9 mouse cellular contexts compared by ENCODE assay signal in genomic region chr10:86339649-86340379, GRCm38 (mm10). TPM values are rescaled to one million over a fixed set of nuclear protein-coding genes. Genes with fewer than 3 reads are reported as not detected.
A peak's percentile ranks its signal among the peaks of the same experiment; 100 is the strongest.
DNase-seq lines count a peak whose midpoint lies in the region; ATAC-seq and TF ChIP-seq lines count a peak whose summit lies in the region.
"Had no signal": no experiment of that assay in that cellular context is flagged by ENCODE, and none has a peak within 500 bp of the region (broad histone marks: within the 10 kb centered on the region; RNA-seq: fewer than 3 reads in every experiment).

No protein-coding gene starts in this region.

- H3K4me3 ChIP-seq in spleen, adult 2 months (ENCODE audit: extremely low read depth, insufficient read depth, insufficient read length), result no peak overlapping the region
- no peak overlapping the region for H3K4me3 ChIP-seq in embryonic fibroblast, embryonic 13.5 days (ENCODE audit: insufficient read depth, low read length)
- no peak overlapping the region for H3K4me3 ChIP-seq in heart, embryonic 16.5 days (ENCODE audit: low read length)
- H3K4me3 ChIP-seq in lung, embryonic 14.5 days (ENCODE audit: low read depth, low read length), result no peak overlapping the region
- no peak overlapping the region for H3K4me3 ChIP-seq in testis, adult 2 months (ENCODE audit: control insufficient read depth, low read depth, low read length)
- H3K4me3 ChIP-seq: neural tube, embryonic 12.5 days had no signal

- H3K9ac ChIP-seq in heart, embryonic 16.5 days (ENCODE audit: low read length), result peak overlapping the region; percentile 54
- no peak overlapping the region for H3K9ac ChIP-seq in lung, embryonic 14.5 days
- H3K9ac ChIP-seq: neural tube, embryonic 12.5 days had no signal

- no peak for TF ChIP-seq CTCF in spleen, adult 2 months (IDR thresholded peaks at IDR 0.05; ENCODE audit: extremely low read depth, insufficient read depth, insufficient read length, insufficient replicate concordance)
- no peak for TF ChIP-seq CTCF in embryonic fibroblast, embryonic 13.5 days (IDR thresholded peaks at IDR 0.05; ENCODE audit: borderline replicate concordance, insufficient read depth, low read length)
- no peak for TF ChIP-seq CTCF in lung, embryonic 14.5 days (IDR thresholded peaks at IDR 0.05; ENCODE audit: low read depth)
- no peak for TF ChIP-seq CTCF in testis, adult 2 months (IDR thresholded peaks at IDR 0.05; ENCODE audit: control insufficient read depth, insufficient read depth, insufficient replicate concordance, low read depth, low read length)

- H3K36me3 ChIP-seq in spleen, adult 2 months (ENCODE audit: control insufficient read depth, insufficient read depth, low read length), result no peaks in the 10 kb centered on the region
- peaks cover 10% of the 10 kb centered on the region; the same call in 1 of the 2 replicates for H3K36me3 ChIP-seq in heart, embryonic 16.5 days (ENCODE audit: control insufficient read depth, insufficient read depth)
- peaks cover 12% of the 10 kb centered on the region; the same call in 1 of the 2 replicates for H3K36me3 ChIP-seq in lung, embryonic 14.5 days (ENCODE audit: insufficient read depth)
- H3K36me3 ChIP-seq in testis, adult 2 months (ENCODE audit: control insufficient read depth, insufficient read depth, low read length), result no peaks in the 10 kb centered on the region

- H3K9me3 ChIP-seq in heart, embryonic 16.5 days (replicated peaks; ENCODE audit: control insufficient read depth, low read length), result no peaks in the 10 kb centered on the region
- no peaks in the 10 kb centered on the region for H3K9me3 ChIP-seq in lung, embryonic 14.5 days (ENCODE audit: low read depth, low read length)
- H3K9me3 ChIP-seq: neural tube, embryonic 12.5 days had no signal

- peak overlapping the region; percentile 21; the same call in 1 of the 2 replicates for H3K27ac ChIP-seq in spleen, adult 2 months (ENCODE audit: insufficient read depth, low read length)
- H3K27ac ChIP-seq in embryonic fibroblast, embryonic 13.5 days (ENCODE audit: insufficient read depth, low read length), result peak overlapping the region; percentile 75
- H3K27ac ChIP-seq in heart, embryonic 16.5 days (ENCODE audit: low read length), result peak overlapping the region; percentile 95
- peak overlapping the region; percentile 52 for H3K27ac ChIP-seq in lung, embryonic 14.5 days (ENCODE audit: low read depth)
- H3K27ac ChIP-seq in testis, adult 2 months (ENCODE audit: control insufficient read depth, insufficient read depth, low read depth, low read length), result peak overlapping the region; percentile 44
- H3K27ac ChIP-seq: neural tube, embryonic 12.5 days had no signal

- no peaks in the 10 kb centered on the region for H3K4me1 ChIP-seq in spleen, adult 2 months (ENCODE audit: control insufficient read depth, insufficient read depth, insufficient read length)
- H3K4me1 ChIP-seq in embryonic fibroblast, embryonic 13.5 days (ENCODE audit: control insufficient read depth, insufficient read depth, low read length), result peaks cover 32% of the 10 kb centered on the region
- peaks cover 87% of the 10 kb centered on the region for H3K4me1 ChIP-seq in heart, embryonic 16.5 days (ENCODE audit: control insufficient read depth, insufficient read depth, low read length)
- H3K4me1 ChIP-seq in lung, embryonic 14.5 days (ENCODE audit: insufficient read depth), result peaks cover 30% of the 10 kb centered on the region; the same call in 1 of the 2 replicates
- H3K4me1 ChIP-seq in testis, adult 2 months (ENCODE audit: control insufficient read depth, insufficient read depth, low read length), result no peaks in the 10 kb centered on the region; the same call in 1 of the 2 replicates
- H3K4me1 ChIP-seq: neural tube, embryonic 12.5 days had no signal

- WGBS in spleen, adult 2 months, result 80% methylated on average over 2 of the region's 2 CpGs
- WGBS in heart, embryonic 16.5 days, result 11% methylated on average over 2 of the region's 2 CpGs
- WGBS in lung, embryonic 14.5 days, result 28% methylated on average over 2 of the region's 2 CpGs

- no peaks in the 10 kb centered on the region for H3K27me3 ChIP-seq in spleen, adult 2 months (ENCODE audit: control insufficient read depth, insufficient read depth, low read length)
- H3K27me3 ChIP-seq in heart, embryonic 16.5 days (ENCODE audit: control insufficient read depth, insufficient read depth, low read length), result no peaks in the 10 kb centered on the region
- H3K27me3 ChIP-seq in lung, embryonic 14.5 days (ENCODE audit: insufficient read depth, low read length), result no peaks in the 10 kb centered on the region
- H3K27me3 ChIP-seq in testis, adult 2 months (ENCODE audit: control insufficient read depth, insufficient read depth, low read length), result no peaks in the 10 kb centered on the region
- H3K27me3 ChIP-seq: neural tube, embryonic 12.5 days had no signal

- ATAC-seq in heart, embryonic 16.5 days (replicated peaks; ENCODE audit: extremely low read depth, insufficient read depth, low FRiP score), result peak; percentile 66
- peak; percentile 39; the same call in 1 of the 2 replicates for ATAC-seq in lung, embryonic 14.5 days (ENCODE audit: insufficient read depth)

- DNase-seq in spleen, adult 2 months (ENCODE audit: low read depth in 1 of 2, low spot score in 2 of 2), result no peak
- DNase-seq in spleen, postnatal 14 days (ENCODE audit: low spot score in 2 of 2), result no peak
- peak; percentile 84 to 88 for DNase-seq in layer of hippocampus, adult 8-10 months (ENCODE audit: low spot score in 2 of 2)
- peak; percentile 86 for DNase-seq in lung, embryonic 14.5 days
- no peak for DNase-seq in retina, postnatal 1 day

- TF ChIP-seq POLR2A in spleen, adult 2 months (IDR thresholded peaks at IDR 0.05; ENCODE audit: low read depth, low read length), result no peak
- TF ChIP-seq POLR2A in embryonic fibroblast, embryonic 13.5 days (IDR thresholded peaks at IDR 0.05; ENCODE audit: low read depth, low read length), result no peak
- no peak for TF ChIP-seq POLR2A in testis, adult 2 months (IDR thresholded peaks at IDR 0.05; ENCODE audit: control insufficient read depth, low read depth, low read length)

- H3K4me2 ChIP-seq in heart, embryonic 16.5 days (ENCODE audit: low read depth, low read length), result peak overlapping the region; percentile 26
- no peak overlapping the region for H3K4me2 ChIP-seq in lung, embryonic 14.5 days
- H3K4me2 ChIP-seq: neural tube, embryonic 12.5 days had no signal

RNA-seq across cellular contexts. Expression of gene Timp3, which starts 39.6 kb away (rescaled TPM):
- polyA plus RNA-seq in spleen, adult 2 months (2012; rRNA removed), result 25.3 and 54.1 TPM in 2 replicates
- polyA plus RNA-seq in embryonic fibroblast, embryonic 13.5 days (2011; ENCODE audit: insufficient read length, low read depth, missing spikeins), result 657 and 704 TPM in 2 replicates
- 90.5 and 91.7 TPM in 2 replicates for polyA plus RNA-seq in heart, embryonic 16.5 days (2015; fragmentation: Nextera tagmentation; extraction: Ambion mirVana)
- total RNA-seq in layer of hippocampus, adult 8-10 months (2022), result 10 to 100 TPM; 65.5 to 73.4 (median 69.4) TPM
- 42.6 and 44.1 TPM in 2 replicates for polyA plus RNA-seq in lung, embryonic 14.5 days (2014; fragmentation: Nextera tagmentation; extraction: Ambion mirVana)
- 9.1 and 12.0 TPM in 2 replicates for polyA plus RNA-seq in testis, adult 2 months (2012; rRNA removed)

Comparison
In these comparisons a context has a peak if more than half of its experiments do, and no peak if none do; other contexts are left out.
1. DNase-seq: peak in layer of hippocampus, adult 8-10 months (2 of 2) and lung, embryonic 14.5 days (single experiment); none in spleen, adult 2 months (0 of 2), spleen, postnatal 14 days (0 of 2) and retina, postnatal 1 day (single experiment).
2. H3K27ac ChIP-seq: peak in every context shown above with its lines; median percentile 95 in heart, embryonic 16.5 days; 75 in embryonic fibroblast, embryonic 13.5 days; 52 in lung, embryonic 14.5 days; 44 in testis, adult 2 months; 21 in spleen, adult 2 months.